Mouse (Mus musculus): Measurements from ENCODE around the gene Gm20449.
"Not testable (repeated sequence)": the region's sequence is repeated elsewhere in the genome, so short reads cannot be mapped to it uniquely, and the experiment has no call there.

Gm20449 gene

DNA sequence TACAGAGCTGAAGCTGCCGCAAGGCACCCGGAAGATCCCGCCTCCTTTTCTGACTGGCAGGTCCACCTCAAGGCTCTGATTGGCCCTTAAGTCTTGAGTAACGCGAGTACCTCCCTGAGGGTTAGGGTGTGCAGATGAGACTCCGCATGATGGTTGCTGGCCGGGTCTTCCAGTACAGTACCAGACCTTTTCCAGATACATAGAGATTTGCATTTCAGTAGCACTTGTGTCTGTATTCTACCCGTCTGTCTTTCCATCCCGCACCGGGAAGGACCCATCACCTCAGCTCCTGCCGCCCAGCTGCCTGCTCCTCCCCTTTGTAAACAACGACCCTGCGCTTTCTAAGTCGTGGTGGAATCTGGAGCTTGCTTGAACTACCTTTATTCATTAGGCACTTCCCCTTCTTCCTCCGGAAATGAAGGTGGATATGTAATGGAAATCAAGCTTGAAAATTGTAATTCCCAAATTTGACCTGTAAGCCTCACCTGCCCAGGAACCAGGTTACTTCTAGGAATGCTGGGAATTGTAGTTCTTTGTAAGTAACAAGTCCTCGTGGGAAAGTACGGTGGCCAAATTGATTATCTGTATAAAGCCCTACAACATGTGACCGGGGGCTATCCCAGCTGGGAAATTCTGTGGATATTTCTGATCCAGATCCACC, at the start of gene Gm20449, which contains the start of gene AW146154:
Gene Gm20449 (minus strand): TSS at position 29 of the 661 bp plus-strand sequence.
Gene AW146154 (minus strand): TSS at position 502 of the 661 bp plus-strand sequence.
- DNase-seq (ENCODE audit: low read depth, low spot score), result peak; percentile 89

- DNase-seq (ENCODE audit: low read depth, low spot score), result no peak
Observed at GRCm38 (mm10) chr7:41512672-41513071, 13.5 kb upstream of the Gm20449 start.

GRCm38 (mm10) chr7:41512207-41512606, 13.0 kb upstream of the Gm20449 start:
- DNase-seq (ENCODE audit: low read depth, low spot score), result no peak

GRCm38 (mm10) chr7:41502402-41502801, 3.2 kb upstream of the Gm20449 start:
- no peak for DNase-seq (ENCODE audit: low read depth, low spot score)

- DNase-seq (ENCODE audit: low read depth, low spot score), result peak; percentile 37
Observed at GRCm38 (mm10) chr7:41500151-41500934, 1.1 kb upstream of the Gm20449 start.

- DNase-seq (ENCODE audit: low read depth, low spot score), result not testable (repeated sequence)
Observed at GRCm38 (mm10) chr7:41499018-41499388, 214 bp downstream of the Gm20449 start.

- DNase-seq (ENCODE audit: low read depth, low spot score), result not testable (repeated sequence)
Observed at GRCm38 (mm10) chr7:41498464-41498863, 753 bp downstream of the Gm20449 start.

DNA sequence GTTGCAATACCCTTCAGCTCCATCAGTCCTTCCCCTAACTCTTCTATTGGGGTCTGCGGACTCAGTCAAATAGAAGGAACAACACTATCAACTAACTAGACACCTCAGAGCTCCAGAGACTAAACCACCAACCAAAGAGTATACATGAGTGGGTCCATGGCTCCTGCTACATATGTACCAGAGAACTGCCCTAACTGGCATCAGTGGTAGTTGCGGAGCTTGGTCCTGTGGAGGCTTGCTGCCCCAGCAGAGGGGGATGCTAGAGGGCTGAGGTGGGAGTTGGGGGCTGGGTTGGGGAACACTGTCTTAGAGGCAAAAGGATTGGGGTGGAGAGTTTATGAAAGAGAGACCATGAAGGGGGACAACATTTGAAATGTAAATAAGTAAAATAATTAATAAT, 1.3 kb downstream of the Gm20449 start:
- DNase-seq (ENCODE audit: low read depth, low spot score), result no peak

- peak; percentile 12 for DNase-seq (ENCODE audit: low read depth, low spot score)
Observed at GRCm38 (mm10) chr7:41451864-41452263, 47.4 kb downstream of the Gm20449 start.

GRCm38 (mm10) chr7:41448596-41448995, 50.6 kb downstream of the Gm20449 start, which contains the start of gene Vmn2r57:
Vmn2r57 (minus strand) TSS chr7:41448696.
- DNase-seq (ENCODE audit: low read depth, low spot score), result not testable (repeated sequence)

GRCm38 (mm10) chr7:41394130-41394529, 105.1 kb downstream of the Gm20449 start:
- no peak for DNase-seq (ENCODE audit: low read depth, low spot score)

- DNase-seq (ENCODE audit: low read depth, low spot score), result peak; percentile 92
Observed at GRCm38 (mm10) chr7:41393048-41393971, 105.9 kb downstream of the Gm20449 start, which contains the start of gene AI987944. AI987944 (minus strand) TSS chr7:41393379.
